Mouse (Mus musculus) lung, embryonic 14.5 days (tissue): ENCODE data around the gene Pdss1. TPM values are rescaled to one million over a fixed set of nuclear protein-coding genes. Genes with fewer than 3 reads are reported as not detected.
"Not testable (repeated sequence)": the region's sequence is repeated elsewhere in the genome, so short reads cannot be mapped to it uniquely, and the experiment has no call there.

Experiments
- ATAC-seq: fragments of 200-750 bp; cut with Nextera tagmentation; 2 replicates; pipeline ENCODE4 v1.8.0; 2017; ENCODE audit warnings: mild to moderate bottlenecking, moderate TSS enrichment, moderate library complexity; ENCODE audit not compliant: insufficient read depth
- DNase-seq: peaks from one replicate; pipeline ENCODE4 v3.0.0-alpha.2; 2015
- H3K27ac ChIP-seq: fragments of 300-500 bp; sonication (generic); 2 replicates; pipeline ENCODE4 v1.5.1; 2014; ENCODE audit warnings: low read depth, mild to moderate bottlenecking, moderate library complexity
- H3K27me3 ChIP-seq: fragments of 300-500 bp; sonication (generic); 2 replicates; pipeline ENCODE4 v1.6.1; 2014; ENCODE audit warnings: low read length, control low read depth; ENCODE audit not compliant: insufficient read depth
- H3K36me3 ChIP-seq: fragments of 300-500 bp; sonication (generic); 2 replicates; pipeline ENCODE4 v1.6.1; 2014; ENCODE audit warnings: control low read depth; ENCODE audit not compliant: insufficient read depth
- H3K4me1 ChIP-seq: fragments of 300-500 bp; sonication (generic); 2 replicates; pipeline ENCODE4 v1.6.1; 2014; ENCODE audit warnings: antibody characterized with exemption, control low read depth; ENCODE audit not compliant: insufficient read depth
- H3K4me2 ChIP-seq: fragments of 300-500 bp; sonication (generic); 2 replicates; pipeline ENCODE4 v1.6.1; 2014; ENCODE audit warnings: mild to moderate bottlenecking
- H3K4me3 ChIP-seq: fragments of 300-500 bp; sonication (generic); 2 replicates; pipeline ENCODE4 v1.5.1; 2014; ENCODE audit warnings: low read depth, low read length
- H3K9ac ChIP-seq: fragments of 300-500 bp; sonication (generic); 2 replicates; pipeline ENCODE4 v1.6.1; 2014
- H3K9me3 ChIP-seq: fragments of 300-500 bp; sonication (generic); 2 replicates; pipeline ENCODE4 v1.6.1; 2016; ENCODE audit warnings: low read depth, low read length, control low read depth
- CTCF ChIP-seq: IDR thresholded peaks from 2 replicates; pipeline ENCODE4 v1.5.1; 2016; ENCODE audit warnings: antibody characterized with exemption, low read depth
- WGBS: fragments of 180-500 bp; shearing (Covaris S2); extraction: QIAGEN DNeasy Blood & Tissue Kit; methylation state at CpG from one replicate; pipeline ENCODE4 v1.1.7; 2014; 5-methylcytosine and 5-hydroxymethylcytosine counted together
- polyA plus RNA-seq: library from polyadenylated mRNA; unstranded; fragments of >200 nt; fragmentation: Nextera tagmentation; extraction: Ambion mirVana; gene quantifications from 2 replicates; pipeline ENCODE4 v1.2.1, GENCODE M21; 2014

The Pdss1 gene
- polyA plus RNA-seq, 1 experiment from 2014 or later, result 28.1 TPM

DNA sequence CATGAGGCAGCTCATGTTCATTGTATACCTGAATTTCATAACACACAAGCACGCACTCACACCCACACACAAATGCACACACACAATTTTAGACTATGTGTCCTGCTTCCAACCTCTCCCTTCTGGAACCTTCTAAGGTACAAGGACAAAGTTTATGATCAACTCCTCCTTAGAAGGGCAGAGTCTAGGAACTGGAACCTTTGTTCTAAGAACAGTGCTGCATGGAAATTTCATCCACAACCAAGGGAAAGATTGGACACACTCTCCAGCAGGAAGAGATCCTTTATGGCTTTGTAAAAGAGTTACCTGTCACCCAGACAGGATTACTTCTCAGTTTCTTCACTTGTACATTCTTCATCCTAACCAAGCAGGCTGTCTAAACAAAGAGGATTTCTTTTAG lies 22.2 kb upstream of the Pdss1 start:
- H3K4me2 ChIP-seq, result no peak overlapping the region
- H3K27me3 ChIP-seq, result no peaks in the 10 kb centered on the region
- no peak for TF ChIP-seq CTCF
- no peaks in the 10 kb centered on the region for H3K36me3 ChIP-seq
- H3K9me3 ChIP-seq, result no peaks in the 10 kb centered on the region
- ATAC-seq (no peak), DNase-seq (no peak)
- no peak overlapping the region for H3K27ac ChIP-seq
- no peak overlapping the region for H3K9ac ChIP-seq
- H3K4me3 ChIP-seq, result no peak overlapping the region
- WGBS, result 67% methylated on average over 1 of the region's 1 CpGs
- H3K4me1 ChIP-seq, result no peaks in the 10 kb centered on the region

DNA sequence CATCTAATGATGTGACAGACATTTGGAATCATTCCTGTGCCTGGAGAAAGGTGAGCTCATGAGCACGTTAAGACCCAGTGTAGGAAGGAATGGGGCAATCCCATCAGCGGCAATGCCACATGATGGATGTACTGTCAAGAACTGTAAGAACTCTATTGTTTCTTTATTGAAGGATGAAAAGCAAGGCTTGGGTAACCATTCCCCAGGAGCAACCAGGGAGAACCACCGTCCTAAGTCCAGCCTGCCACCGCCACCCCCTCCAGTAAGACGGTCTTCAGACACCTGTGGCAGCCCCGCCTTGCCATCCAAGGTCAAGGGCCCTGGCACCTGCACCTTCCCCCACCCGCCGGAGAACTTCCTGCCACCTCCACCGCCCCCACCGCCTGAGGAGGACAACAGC lies 20.7 kb upstream of the Pdss1 start:
- H3K36me3 ChIP-seq, result no peaks in the 10 kb centered on the region
- no peaks in the 10 kb centered on the region for H3K9me3 ChIP-seq
- ATAC-seq (no peak), DNase-seq (no peak)
- no peaks in the 10 kb centered on the region for H3K4me1 ChIP-seq
- H3K27ac ChIP-seq, result no peak overlapping the region
- H3K9ac ChIP-seq, result no peak overlapping the region
- H3K27me3 ChIP-seq, result no peaks in the 10 kb centered on the region
- WGBS, result 33% methylated on average over 10 of the region's 10 CpGs
- H3K4me2 ChIP-seq, result no peak overlapping the region
- H3K4me3 ChIP-seq, result no peak overlapping the region
- TF ChIP-seq CTCF, result no peak

DNA sequence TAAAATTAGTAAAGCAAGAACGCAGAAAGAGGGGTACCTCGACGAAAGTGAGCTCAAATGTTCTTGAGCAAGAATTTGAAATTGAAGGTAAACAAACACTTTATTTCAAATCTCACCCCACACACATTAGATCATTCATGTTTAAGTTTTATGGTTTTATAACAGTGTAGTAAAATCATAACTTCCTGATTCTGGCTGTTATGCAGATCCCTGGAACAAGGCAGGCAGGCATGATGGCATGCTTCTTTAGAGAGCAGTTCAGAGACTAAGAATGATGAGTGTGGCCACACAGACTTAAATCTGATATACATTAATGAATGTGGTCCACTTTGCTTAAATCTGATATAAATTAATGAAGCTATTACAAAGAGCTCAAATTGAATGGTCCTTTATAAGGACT lies 18.7 kb upstream of the Pdss1 start:
- no peak for ATAC-seq

DNA sequence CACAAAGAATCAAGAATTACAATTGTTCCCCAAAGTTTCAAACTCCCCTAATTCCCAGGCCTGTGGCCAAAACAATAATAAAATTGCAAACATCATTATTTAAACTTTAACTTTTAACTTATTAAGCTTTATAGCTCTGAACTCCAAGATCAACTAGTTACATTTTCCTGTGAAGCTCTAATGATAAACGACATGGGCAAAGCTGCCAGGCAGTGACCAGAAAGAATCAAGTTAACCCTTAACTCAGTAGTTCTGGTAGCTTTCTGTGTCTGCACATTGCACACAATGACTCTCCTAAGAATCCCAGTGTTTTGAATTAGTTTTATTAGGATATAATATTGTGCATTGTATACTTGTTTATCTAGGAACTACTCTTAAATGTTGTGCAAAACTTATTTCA lies 16.5 kb upstream of the Pdss1 start:
- Histone ChIP-seq H3K36me3 (no peaks in the 10 kb centered on the region), H3K27ac (no peak overlapping the region), H3K4me3 (no peak overlapping the region), H3K27me3 (no peaks in the 10 kb centered on the region), H3K4me1 (no peaks in the 10 kb centered on the region), H3K4me2 (no peak overlapping the region), H3K9ac (no peak overlapping the region), H3K9me3 (no peaks in the 10 kb centered on the region)
- TF ChIP-seq CTCF, result no peak
- WGBS, result 23% methylated on average over 1 of the region's 1 CpGs
- DNase-seq (no peak), ATAC-seq (no peak)

More for the DNA sequence above, 18.7 kb upstream of the Pdss1 start:
- Histone ChIP-seq H3K36me3 (no peaks in the 10 kb centered on the region), H3K27ac (no peak overlapping the region), H3K27me3 (no peaks in the 10 kb centered on the region), H3K4me2 (no peak overlapping the region), H3K9ac (no peak overlapping the region), H3K4me1 (no peaks in the 10 kb centered on the region), H3K9me3 (no peaks in the 10 kb centered on the region), H3K4me3 (no peak overlapping the region)
- no peak for DNase-seq
- WGBS, result 75% methylated on average over 3 of the region's 3 CpGs
- TF ChIP-seq CTCF, result no peak

DNA sequence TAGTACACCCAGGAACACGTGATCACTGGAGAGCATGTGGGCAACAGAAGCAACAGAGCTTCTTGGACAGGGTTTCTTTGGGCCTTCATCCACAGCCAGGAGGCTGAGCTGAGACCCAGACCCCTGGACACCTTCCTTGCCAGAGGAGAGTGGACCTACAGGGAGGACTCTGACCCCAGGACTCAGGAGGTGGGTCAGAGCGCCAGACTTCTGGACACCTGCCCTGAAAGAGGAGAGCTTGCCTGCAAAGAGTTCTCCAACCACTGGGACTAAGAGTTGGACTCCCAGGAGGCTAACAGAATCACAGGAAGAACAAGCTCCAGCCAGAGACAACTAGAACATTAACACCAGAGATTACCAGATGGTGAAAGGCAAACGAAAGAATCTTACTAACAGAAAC lies 14.6 kb upstream of the Pdss1 start:
- H3K36me3 ChIP-seq, H3K9me3 ChIP-seq, H3K9ac ChIP-seq, H3K4me2 ChIP-seq, H3K27me3 ChIP-seq, H3K27ac ChIP-seq, H3K4me3 ChIP-seq, ATAC-seq, DNase-seq, H3K4me1 ChIP-seq: not testable (repeated sequence)
- 78% methylated on average over 3 of the region's 3 CpGs for WGBS

DNA sequence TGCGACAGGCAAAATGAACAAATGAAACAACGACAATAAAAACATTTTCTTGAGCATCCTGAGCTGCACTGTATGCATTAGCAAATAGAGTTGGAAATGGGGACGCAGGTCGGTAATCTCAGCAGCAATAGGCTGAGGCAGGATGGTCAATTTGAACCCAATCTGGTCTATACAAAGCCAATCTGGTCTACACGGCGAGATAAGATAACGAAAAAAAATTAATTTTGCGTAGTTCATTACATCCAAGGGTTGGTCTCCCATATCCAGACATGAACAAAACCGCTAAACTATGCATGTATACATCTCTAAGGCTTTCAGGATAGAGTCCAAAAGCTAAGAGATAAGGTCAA lies 415 bp upstream of the Pdss1 start:
- 21% methylated on average over 9 of the region's 9 CpGs for WGBS
- 0 out of 2 replicates have a peak, but pooled peaks cover 6% of the 10 kb centered on the region for H3K36me3 ChIP-seq
- no peak for DNase-seq
- H3K4me1 ChIP-seq, result no peaks in the 10 kb centered on the region
- peak overlapping the region; percentile 79 for H3K9ac ChIP-seq
- H3K4me3 ChIP-seq, result peak overlapping the region; percentile 87
- no peaks in the 10 kb centered on the region for H3K9me3 ChIP-seq
- H3K27ac ChIP-seq, result peak overlapping the region; percentile 78; the same call in 1 of the 2 replicates
- 0 out of 2 replicates have a peak, but pooled peaks have one; percentile 40 for ATAC-seq
- H3K4me2 ChIP-seq, result peak overlapping the region; percentile 79
- no peaks in the 10 kb centered on the region for H3K27me3 ChIP-seq
- no peak for TF ChIP-seq CTCF

DNA sequence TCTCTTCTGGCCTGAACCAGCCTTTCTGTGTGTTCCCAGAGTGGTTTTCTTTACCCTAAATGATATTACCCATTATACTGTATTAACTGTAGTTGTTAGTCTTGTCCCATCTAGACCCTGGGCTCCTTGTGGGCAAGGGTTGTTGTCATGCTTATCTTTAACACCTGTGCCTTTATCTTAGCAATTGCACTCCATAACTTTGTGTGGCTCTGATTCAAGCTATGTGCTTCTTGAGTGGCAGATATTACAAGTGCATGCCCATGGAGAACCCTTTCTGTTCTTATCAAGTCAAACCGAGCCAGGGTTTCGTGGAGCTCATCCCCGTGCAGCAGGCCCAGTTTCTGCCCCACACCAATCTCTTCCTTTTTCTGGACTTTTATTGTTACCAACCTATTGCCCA lies 8.6 kb downstream of the Pdss1 start:
- TF ChIP-seq CTCF, result no peak
- H3K36me3 ChIP-seq, result peaks cover 55% of the 10 kb centered on the region

DNA sequence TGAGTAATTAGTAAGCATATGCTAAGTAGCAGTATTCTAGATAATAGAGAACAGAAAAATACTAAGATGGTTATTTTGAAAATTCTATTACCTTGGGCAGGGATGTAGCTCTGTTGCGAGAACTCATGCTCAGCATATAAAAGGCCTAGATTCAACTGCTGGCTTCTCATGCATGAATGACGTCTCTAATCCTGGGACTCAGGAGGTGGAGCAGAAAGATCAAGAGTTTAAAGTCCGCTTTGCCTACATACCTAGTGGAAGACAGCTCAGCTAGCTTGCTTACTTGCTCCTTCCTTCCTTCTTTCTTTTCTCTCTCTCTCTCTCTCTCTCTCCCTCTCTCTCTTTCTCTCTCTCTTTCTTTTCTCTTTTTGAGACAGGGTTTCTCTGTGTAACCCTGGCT lies 19.1 kb downstream of the Pdss1 start:
- no peaks in the 10 kb centered on the region for H3K9me3 ChIP-seq
- no peak for TF ChIP-seq CTCF
- H3K4me2 ChIP-seq, result no peak overlapping the region
- H3K4me1 ChIP-seq, result no peaks in the 10 kb centered on the region
- no peak overlapping the region for H3K4me3 ChIP-seq
- ATAC-seq (no peak), DNase-seq (no peak)
- 86% methylated on average over 3 of the region's 3 CpGs for WGBS
- H3K27me3 ChIP-seq, result no peaks in the 10 kb centered on the region
- H3K27ac ChIP-seq, result no peak overlapping the region
- H3K9ac ChIP-seq, result no peak overlapping the region
- H3K36me3 ChIP-seq, result peaks cover 38% of the 10 kb centered on the region

More for the DNA sequence above, 8.6 kb downstream of the Pdss1 start:
- DNase-seq, result no peak
- no peak overlapping the region for H3K27ac ChIP-seq
- no peaks in the 10 kb centered on the region for H3K9me3 ChIP-seq
- no peaks in the 10 kb centered on the region for H3K27me3 ChIP-seq
- no peak overlapping the region for H3K9ac ChIP-seq
- WGBS, result 80% methylated on average over 3 of the region's 3 CpGs
- H3K4me2 ChIP-seq, result no peak overlapping the region
- no peak for ATAC-seq
- no peaks in the 10 kb centered on the region for H3K4me1 ChIP-seq
- no peak overlapping the region for H3K4me3 ChIP-seq
